Mouse (Mus musculus) fat pad, adult 2 months (tissue): ENCODE measurements around the gene Dnajc15.
A peak's percentile ranks its signal among the peaks of the same experiment; 100 is the strongest.

Experiments used
- DNase-seq: peaks from one replicate; pipeline ENCODE4 v3.0.0-alpha.2; 2011; ENCODE audit warnings: low read depth, low spot score; ENCODE audit errors: extremely low read depth

Gene Dnajc15

DNA sequence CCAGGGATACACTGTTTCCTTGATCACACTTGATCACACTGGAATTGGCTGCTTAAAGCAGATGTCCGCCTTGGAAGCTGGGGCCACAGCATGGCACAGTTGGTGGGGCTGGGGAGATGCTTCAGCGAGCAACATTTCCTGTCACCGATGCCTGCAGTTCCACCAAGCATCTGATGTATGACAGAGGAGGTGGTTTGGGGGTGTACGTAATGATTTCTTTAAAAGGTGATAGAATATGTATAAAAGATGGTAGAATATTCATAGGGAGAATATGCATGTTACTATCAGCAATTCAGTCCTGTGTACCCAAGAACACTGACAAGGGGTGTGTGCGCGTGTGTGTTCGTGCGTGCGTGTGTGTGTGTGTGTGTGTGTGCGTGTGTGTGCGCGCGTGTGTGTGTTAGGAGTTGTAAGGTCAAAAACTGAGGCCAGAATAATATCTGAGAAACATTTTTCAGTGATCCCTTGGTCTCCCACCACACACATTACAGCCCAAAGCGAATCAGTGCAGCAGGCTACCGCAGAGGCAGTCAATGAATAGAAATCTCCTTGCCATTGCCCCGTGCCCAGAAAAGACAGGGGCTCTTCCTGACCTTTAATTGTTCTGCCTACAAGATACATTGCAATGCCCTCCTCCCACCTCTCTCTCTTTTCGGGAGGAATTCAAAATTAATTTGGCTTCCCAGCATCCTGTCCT is 73.2 kb downstream of the Dnajc15 start:
- no peak for DNase-seq

DNA sequence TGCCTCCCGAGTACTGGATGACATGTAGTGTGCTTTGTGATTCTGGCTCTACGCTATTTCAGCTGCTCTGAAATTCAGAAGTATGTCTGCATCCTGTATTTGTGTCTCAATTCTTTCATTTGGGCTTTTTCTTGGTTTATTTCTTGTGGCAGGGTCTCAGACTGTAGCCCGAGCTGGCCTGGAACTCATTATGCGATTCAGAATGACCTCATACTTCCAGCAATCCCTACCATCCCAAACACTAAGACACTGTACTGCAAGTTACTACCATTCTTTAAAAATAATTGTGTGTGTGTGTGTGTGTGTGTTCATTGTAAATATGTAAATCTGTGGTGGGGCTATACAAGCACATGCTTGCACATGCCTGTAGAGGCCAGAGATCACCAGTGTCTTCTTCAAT is 78.4 kb downstream of the Dnajc15 start:
- no peak for DNase-seq

DNA sequence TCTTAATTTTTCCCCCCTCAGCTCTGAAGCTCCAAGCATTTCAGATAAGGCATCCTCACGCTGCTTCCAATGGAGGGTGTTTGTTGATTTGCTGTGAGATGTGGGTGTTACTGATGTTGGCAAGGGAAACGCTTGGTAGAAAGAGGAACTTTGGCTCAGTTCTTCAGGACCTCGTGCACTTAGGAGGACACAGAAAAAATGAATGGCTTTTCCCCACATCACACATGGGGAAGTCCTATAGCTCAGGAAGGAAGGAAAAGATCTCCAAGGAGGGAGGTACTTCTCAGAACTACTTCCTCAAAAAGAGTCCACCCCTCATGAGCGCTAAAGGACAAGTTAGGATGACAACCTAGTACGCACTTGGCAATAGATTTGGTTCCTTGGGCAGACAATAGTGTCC is 79.7 kb downstream of the Dnajc15 start:
- DNase-seq, result no peak

DNA sequence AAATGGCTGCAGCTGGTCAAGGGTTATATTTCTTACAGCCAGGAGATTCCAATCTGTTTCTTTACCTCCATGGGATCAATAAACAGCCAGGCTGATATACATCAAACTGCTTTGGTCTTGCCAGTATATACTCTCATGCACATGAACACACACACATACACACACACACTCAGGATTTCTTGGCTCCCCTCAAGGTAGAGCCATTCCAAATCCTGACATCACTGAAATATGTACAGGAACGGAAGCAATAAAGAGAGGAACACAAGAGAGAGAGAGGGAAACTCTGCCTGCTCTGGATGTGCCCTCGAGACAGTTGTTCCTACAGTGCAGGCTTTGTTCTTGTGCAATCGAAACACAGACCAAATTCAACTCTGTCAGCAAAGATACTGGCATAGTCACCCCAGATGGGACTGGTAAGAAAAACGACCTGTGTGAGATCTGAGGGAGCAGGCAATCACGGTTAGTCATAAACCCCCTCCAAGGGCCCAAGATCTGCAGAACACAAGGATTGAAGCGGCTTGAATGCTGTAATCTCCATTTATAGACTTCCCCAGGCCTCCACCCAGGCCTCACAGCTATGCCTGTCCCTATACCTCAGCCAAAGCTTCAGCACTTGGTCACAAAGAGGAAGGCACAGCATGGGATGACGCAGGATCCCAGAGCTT is 80.5 kb downstream of the Dnajc15 start:
- peak; percentile 1 for DNase-seq

DNA sequence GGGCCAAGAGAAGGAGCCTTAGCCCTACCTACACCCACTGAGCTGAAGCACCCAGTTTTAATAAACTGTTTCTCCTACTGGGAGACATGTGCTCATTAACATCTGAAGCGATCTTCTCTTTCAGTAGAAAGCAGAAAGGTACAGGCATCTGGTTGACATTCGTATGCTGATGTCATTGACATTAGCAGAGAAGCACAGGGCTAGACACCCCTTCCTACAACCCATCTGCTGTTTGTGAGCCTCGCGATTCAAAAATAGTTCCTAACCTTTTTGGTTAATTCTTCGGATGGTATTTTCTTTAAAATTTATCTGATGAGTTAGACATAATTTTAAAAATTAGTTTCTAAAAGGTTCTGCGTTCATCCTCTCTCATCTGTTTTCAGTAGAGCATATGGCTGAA is 81.9 kb downstream of the Dnajc15 start:
- no peak for DNase-seq

DNA sequence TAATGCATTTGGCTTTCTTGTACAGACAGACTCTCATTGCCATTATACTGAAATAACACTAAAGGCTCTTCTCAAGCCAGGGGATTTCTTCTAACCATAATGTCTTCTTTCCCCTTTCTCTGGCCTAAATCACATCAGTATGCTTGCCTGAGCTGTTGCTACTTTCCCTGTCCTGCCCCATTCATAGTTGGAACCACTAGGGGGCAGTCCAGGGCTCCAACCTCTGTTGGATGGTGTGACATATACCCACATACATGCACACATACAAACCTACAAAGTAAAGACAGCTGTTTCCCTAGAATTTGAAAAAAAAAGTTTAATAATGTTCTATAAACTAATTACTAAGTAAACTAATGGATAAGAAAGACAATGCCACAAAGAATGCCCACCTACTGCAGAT is 91.7 kb downstream of the Dnajc15 start:
- DNase-seq, result no peak

DNA sequence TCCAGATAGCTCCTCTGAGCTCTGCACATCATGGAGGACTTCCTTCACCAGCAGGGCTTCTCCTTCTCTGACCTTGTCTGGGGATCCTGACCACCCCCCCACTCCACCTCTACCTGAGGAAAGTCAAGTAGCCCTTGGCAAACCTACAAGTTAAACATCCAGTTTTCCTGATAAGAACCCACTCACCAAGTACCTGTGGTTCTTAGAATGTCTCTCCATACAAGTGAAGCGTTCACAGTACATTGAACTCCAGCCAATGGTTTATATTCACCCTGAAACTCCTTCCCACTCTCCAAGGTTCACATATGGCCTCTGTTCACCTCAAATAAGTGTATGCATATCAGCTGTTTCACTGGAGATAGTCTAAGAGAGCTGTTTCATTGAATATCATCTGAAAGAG is 97.6 kb downstream of the Dnajc15 start:
- DNase-seq, result no peak

DNA sequence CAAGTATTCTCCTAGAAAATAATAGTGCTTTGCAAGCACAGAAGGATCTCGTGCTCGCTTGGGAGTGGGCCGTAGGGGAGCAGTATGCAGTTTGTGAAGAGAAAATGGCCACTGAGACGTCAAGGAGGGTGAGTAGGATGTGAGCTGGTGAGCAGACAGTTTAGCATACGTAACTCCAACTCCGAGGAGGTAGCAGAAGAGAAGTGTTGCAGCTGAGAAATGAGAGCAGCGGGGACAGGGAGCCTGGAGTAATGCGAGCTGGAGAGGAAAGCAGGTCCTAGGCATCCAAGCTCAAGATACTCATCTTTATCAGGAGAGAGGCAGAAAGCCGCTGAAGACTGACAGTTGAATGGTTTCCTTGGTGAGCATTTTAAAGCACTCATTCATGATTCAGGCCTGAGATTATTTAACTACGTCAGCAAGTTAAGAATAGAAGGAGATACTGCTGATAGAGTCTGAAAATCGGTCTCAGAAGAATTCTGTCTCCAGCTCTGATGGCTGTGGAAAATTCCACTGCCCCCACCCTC is 98.9 kb downstream of the Dnajc15 start:
- no peak for DNase-seq

DNA sequence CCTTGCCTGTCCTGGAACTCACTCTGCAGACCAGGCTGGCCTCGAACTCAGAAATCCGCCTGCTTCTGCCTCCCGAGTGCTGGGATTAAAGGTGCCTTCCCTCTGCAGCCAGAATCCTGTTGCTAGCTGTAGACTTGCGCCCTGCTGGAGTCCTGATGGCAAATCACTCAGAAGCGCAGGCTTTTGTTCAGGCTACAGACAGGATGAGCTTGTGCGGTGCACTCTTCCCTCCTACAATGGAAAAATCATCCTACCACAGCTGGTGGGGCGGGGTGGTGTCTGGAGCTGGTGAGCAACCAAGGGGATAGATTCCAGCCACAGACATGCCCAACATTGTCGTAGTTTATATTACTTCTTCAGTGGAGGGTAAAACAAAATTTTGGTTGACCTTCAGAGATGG is 101.6 kb downstream of the Dnajc15 start:
- no peak for DNase-seq

DNA sequence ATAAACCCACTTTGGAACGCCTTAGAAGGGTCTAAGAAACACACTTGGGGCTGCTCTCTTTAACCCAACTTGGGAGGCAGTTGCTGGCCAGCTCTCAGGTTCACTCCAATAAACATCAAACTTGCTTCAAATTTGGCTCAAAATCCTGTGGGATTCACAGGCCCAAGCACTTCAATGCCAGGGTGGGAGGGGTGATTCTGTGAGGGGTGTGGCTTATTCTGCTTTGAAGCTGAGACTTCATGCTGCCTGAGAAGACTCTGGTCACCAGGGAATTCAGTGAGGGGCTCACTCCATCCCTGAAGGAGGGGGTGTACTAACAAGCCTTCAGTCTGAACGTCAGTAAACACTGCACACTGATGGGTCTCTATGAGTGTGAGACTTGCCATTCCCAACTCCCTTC is 103.3 kb downstream of the Dnajc15 start:
- DNase-seq, result no peak
